Mouse (Mus musculus) intestine, embryonic 15.5 days (tissue): ENCODE measurements at regions not wholly inside any gene's neighbourhood (a gene's known extent, or its start where the extent isn't known, plus 50 kb on each side); places are given as distances from the start of the nearest gene placed in this dataset.

Experiments
- ATAC-seq: fragments of 200-750 bp; cut with Nextera tagmentation; 2 replicates; pipeline ENCODE4 v1.8.0; 2017; ENCODE audit warnings: moderate TSS enrichment, moderate library complexity
- H3K27ac ChIP-seq: fragments of 300-500 bp; sonication (generic); 2 replicates; pipeline ENCODE4 v1.5.1; 2015; ENCODE audit warnings: mild to moderate bottlenecking, inconsistent platforms
- H3K27me3 ChIP-seq: fragments of 300-500 bp; sonication (generic); replicated peaks from 2 replicates; pipeline ENCODE4 v1.6.1; 2015; ENCODE audit warnings: inconsistent platforms
- H3K36me3 ChIP-seq: fragments of 300-500 bp; sonication (generic); 2 replicates; pipeline ENCODE4 v1.6.1; 2015; ENCODE audit warnings: inconsistent platforms
- H3K4me1 ChIP-seq: fragments of 300-500 bp; sonication (generic); replicated peaks from 2 replicates; pipeline ENCODE4 v1.6.1; 2015; ENCODE audit warnings: inconsistent platforms
- H3K4me2 ChIP-seq: fragments of 300-500 bp; sonication (generic); replicated peaks from 2 replicates; pipeline ENCODE4 v1.6.1; 2015; ENCODE audit warnings: mild to moderate bottlenecking, inconsistent platforms
- H3K4me3 ChIP-seq: fragments of 300-500 bp; sonication (generic); replicated peaks from 2 replicates; pipeline ENCODE4 v1.5.1; 2015; ENCODE audit warnings: inconsistent platforms
- H3K9ac ChIP-seq: fragments of 300-500 bp; sonication (generic); 2 replicates; pipeline ENCODE4 v1.6.1; 2015; ENCODE audit warnings: inconsistent platforms
- H3K9me3 ChIP-seq: fragments of 300-500 bp; sonication (generic); 2 replicates; pipeline ENCODE4 v1.6.1; 2016; ENCODE audit warnings: inconsistent platforms
- WGBS: fragments of 180-500 bp; shearing (Covaris S2); methylation state at CpG from one replicate; pipeline ENCODE4 v1.1.7; 2015; 5-methylcytosine and 5-hydroxymethylcytosine counted together

GRCm38 (mm10) chr9:73173589-73174247 lies 60.5 kb downstream of the Rsl24d1 start:
- ATAC-seq = no peak
- no peaks in the 10 kb centered on the region for H3K4me1 ChIP-seq
- H3K36me3 ChIP-seq = no peaks in the 10 kb centered on the region
- H3K4me3 ChIP-seq = no peak overlapping the region
- no peaks in the 10 kb centered on the region for H3K27me3 ChIP-seq
- no peak overlapping the region for H3K9ac ChIP-seq
- H3K9me3 ChIP-seq = no peaks in the 10 kb centered on the region
- 58% methylated on average over 7 of the region's 7 CpGs for WGBS
- H3K27ac ChIP-seq = no peak overlapping the region
- no peak overlapping the region for H3K4me2 ChIP-seq

GRCm38 (mm10) chr9:73176645-73177044 lies 63.4 kb downstream of the Rsl24d1 start:
- Histone ChIP-seq H3K27ac (no peak overlapping the region), H3K9me3 (no peaks in the 10 kb centered on the region)

GRCm38 (mm10) chr9:73183356-73183755 lies 70.1 kb downstream of the Rsl24d1 start:
- Histone ChIP-seq H3K9me3 (no peaks in the 10 kb centered on the region), H3K4me3 (no peak overlapping the region), H3K36me3 (no peaks in the 10 kb centered on the region), H3K27me3 (no peaks in the 10 kb centered on the region), H3K27ac (no peak overlapping the region), H3K4me1 (no peaks in the 10 kb centered on the region), H3K9ac (no peak overlapping the region), H3K4me2 (no peak overlapping the region)
- 90% methylated on average over 5 of the region's 5 CpGs for WGBS
- ATAC-seq = no peak

More at GRCm38 (mm10) chr9:73176645-73177044, 63.4 kb downstream of the Rsl24d1 start:
- no peaks in the 10 kb centered on the region for H3K36me3 ChIP-seq
- no peaks in the 10 kb centered on the region for H3K27me3 ChIP-seq
- H3K9ac ChIP-seq = no peak overlapping the region
- no peak overlapping the region for H3K4me3 ChIP-seq
- no peak for ATAC-seq
- H3K4me1 ChIP-seq = no peaks in the 10 kb centered on the region
- no peak overlapping the region for H3K4me2 ChIP-seq

GRCm38 (mm10) chr9:73184908-73185307 lies 71.7 kb downstream of the Rsl24d1 start:
- 40% methylated on average over 3 of the region's 3 CpGs for WGBS
- no peak for ATAC-seq
- no peak overlapping the region for H3K4me2 ChIP-seq
- no peak overlapping the region for H3K4me3 ChIP-seq
- H3K27ac ChIP-seq = no peak overlapping the region
- no peak overlapping the region for H3K9ac ChIP-seq
- H3K4me1 ChIP-seq = no peaks in the 10 kb centered on the region
- no peaks in the 10 kb centered on the region for H3K36me3 ChIP-seq
- no peaks in the 10 kb centered on the region for H3K27me3 ChIP-seq
- no peaks in the 10 kb centered on the region for H3K9me3 ChIP-seq

GRCm38 (mm10) chr9:73192271-73192785 lies 79.1 kb downstream of the Rsl24d1 start:
- Histone ChIP-seq H3K9me3 (no peaks in the 10 kb centered on the region), H3K4me3 (no peak overlapping the region), H3K9ac (no peak overlapping the region), H3K4me2 (no peak overlapping the region), H3K27ac (no peak overlapping the region), H3K36me3 (no peaks in the 10 kb centered on the region), H3K4me1 (no peaks in the 10 kb centered on the region), H3K27me3 (no peaks in the 10 kb centered on the region)
- 30% methylated on average over 11 of the region's 11 CpGs for WGBS
- no peak for ATAC-seq

- Histone ChIP-seq H3K4me3 (no peak overlapping the region), H3K27me3 (no peaks in the 10 kb centered on the region), H3K27ac (no peak overlapping the region), H3K36me3 (no peaks in the 10 kb centered on the region), H3K4me1 (no peaks in the 10 kb centered on the region), H3K4me2 (no peak overlapping the region), H3K9me3 (no peaks in the 10 kb centered on the region), H3K9ac (no peak overlapping the region)
- 86% methylated on average over 10 of the region's 10 CpGs for WGBS
- ATAC-seq = no peak
Observed at GRCm38 (mm10) chr9:73198261-73199085, 85.2 kb downstream of the Rsl24d1 start.

- no peaks in the 10 kb centered on the region for H3K36me3 ChIP-seq
- no peak overlapping the region for H3K9ac ChIP-seq
- no peak overlapping the region for H3K27ac ChIP-seq
- no peak for ATAC-seq
- no peak overlapping the region for H3K4me2 ChIP-seq
- H3K4me1 ChIP-seq = no peaks in the 10 kb centered on the region
- H3K27me3 ChIP-seq = no peaks in the 10 kb centered on the region
- H3K4me3 ChIP-seq = no peak overlapping the region
- WGBS = 50% methylated on average over 6 of the region's 6 CpGs
- H3K9me3 ChIP-seq = no peaks in the 10 kb centered on the region
Observed at GRCm38 (mm10) chr9:73223111-73223510, 109.9 kb downstream of the Rsl24d1 start.

GRCm38 (mm10) chr9:73240188-73240587 lies 127.0 kb downstream of the Rsl24d1 start:
- H3K9ac ChIP-seq = no peak overlapping the region

GRCm38 (mm10) chr9:73242521-73243308 lies 129.5 kb downstream of the Rsl24d1 start:
- Histone ChIP-seq H3K36me3 (no peaks in the 10 kb centered on the region), H3K27ac (no peak overlapping the region), H3K27me3 (no peaks in the 10 kb centered on the region), H3K9ac (no peak overlapping the region), H3K9me3 (no peaks in the 10 kb centered on the region), H3K4me2 (no peak overlapping the region), H3K4me1 (no peaks in the 10 kb centered on the region), H3K4me3 (no peak overlapping the region)
- no peak for ATAC-seq
- WGBS = 75% methylated on average over 4 of the region's 4 CpGs

More at GRCm38 (mm10) chr9:73240188-73240587, 127.0 kb downstream of the Rsl24d1 start:
- Histone ChIP-seq H3K9me3 (no peaks in the 10 kb centered on the region), H3K27me3 (no peaks in the 10 kb centered on the region), H3K27ac (no peak overlapping the region), H3K4me1 (no peaks in the 10 kb centered on the region), H3K36me3 (no peaks in the 10 kb centered on the region), H3K4me2 (no peak overlapping the region), H3K4me3 (no peak overlapping the region)
- WGBS = 58% methylated on average over 5 of the region's 5 CpGs
- ATAC-seq = no peak

GRCm38 (mm10) chr9:73244177-73244576 lies 131.0 kb downstream of the Rsl24d1 start:
- Histone ChIP-seq H3K4me2 (no peak overlapping the region), H3K9ac (no peak overlapping the region), H3K36me3 (no peaks in the 10 kb centered on the region), H3K9me3 (no peaks in the 10 kb centered on the region), H3K4me1 (no peaks in the 10 kb centered on the region), H3K27me3 (no peaks in the 10 kb centered on the region), H3K4me3 (no peak overlapping the region), H3K27ac (no peak overlapping the region)
- no peak for ATAC-seq
- 73% methylated on average over 3 of the region's 3 CpGs for WGBS

GRCm38 (mm10) chr9:73245524-73245923 lies 132.3 kb downstream of the Rsl24d1 start:
- H3K4me1 ChIP-seq = no peaks in the 10 kb centered on the region
- H3K27me3 ChIP-seq = no peaks in the 10 kb centered on the region
- H3K4me3 ChIP-seq = no peak overlapping the region
- 60% methylated on average over 7 of the region's 7 CpGs for WGBS
- no peaks in the 10 kb centered on the region for H3K36me3 ChIP-seq
- H3K9ac ChIP-seq = no peak overlapping the region
- H3K9me3 ChIP-seq = no peaks in the 10 kb centered on the region
- H3K4me2 ChIP-seq = no peak overlapping the region
- ATAC-seq = no peak
- no peak overlapping the region for H3K27ac ChIP-seq

- no peaks in the 10 kb centered on the region for H3K27me3 ChIP-seq
- H3K4me3 ChIP-seq = no peak overlapping the region
- H3K27ac ChIP-seq = no peak overlapping the region
- H3K4me1 ChIP-seq = no peaks in the 10 kb centered on the region
- H3K9me3 ChIP-seq = no peaks in the 10 kb centered on the region
- no peak overlapping the region for H3K9ac ChIP-seq
- H3K4me2 ChIP-seq = no peak overlapping the region
- WGBS = 69% methylated on average over 9 of the region's 9 CpGs
- no peak for ATAC-seq
- no peaks in the 10 kb centered on the region for H3K36me3 ChIP-seq
Observed at GRCm38 (mm10) chr9:73258171-73258570, 144.9 kb downstream of the Rsl24d1 start.
